Comparison of ENCODE assay signal across 27 mouse cellular contexts in the genomic region with DNA sequence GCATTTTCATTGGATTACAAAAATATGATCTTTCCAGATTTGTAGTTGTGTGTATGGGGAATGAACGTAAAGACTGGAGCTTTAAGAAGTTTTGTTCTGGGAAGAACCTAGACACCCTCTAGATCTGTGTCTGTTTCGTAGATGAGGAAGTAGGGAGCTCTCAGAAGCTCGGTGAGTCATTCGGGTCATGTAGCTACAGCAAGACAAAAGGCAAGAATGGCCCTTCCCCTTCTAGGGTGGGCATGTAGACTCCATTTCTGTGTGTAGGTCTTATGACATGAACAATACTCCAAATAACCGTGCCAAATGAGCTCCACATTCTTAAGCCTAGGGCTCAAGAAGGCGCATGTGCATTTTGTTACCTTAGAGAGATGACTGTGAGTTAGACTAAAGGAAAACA.
DNase-seq lines count a peak whose midpoint lies in the region; ATAC-seq and TF ChIP-seq lines count a peak whose summit lies in the region.
"Had no signal": no experiment of that assay in that cellular context is flagged by ENCODE, and none has a peak within 500 bp of the region (broad histone marks: within the 10 kb centered on the region; RNA-seq: fewer than 3 reads in every experiment).

No protein-coding gene starts in this region.

- no peaks in the 10 kb centered on the region for H3K36me3 ChIP-seq in lung, postnatal 0 days (ENCODE audit: insufficient read depth, low read length)
- no peaks in the 10 kb centered on the region for H3K36me3 ChIP-seq in macrophage (ENCODE audit: inconsistent target)
- no peaks in the 10 kb centered on the region for H3K36me3 ChIP-seq in intestine, postnatal 0 days (ENCODE audit: control insufficient read depth, insufficient read depth)
- H3K36me3 ChIP-seq: heart, embryonic 13.5 days; hindbrain, embryonic 13.5 days; limb, embryonic 10.5 days; midbrain, embryonic 15.5 days; neural tube, embryonic 13.5 days had no signal

- TF ChIP-seq CTCF in lung, postnatal 0 days (IDR thresholded peaks at IDR 0.05) = no peak
- no peak for TF ChIP-seq CTCF in intestine, postnatal 0 days (IDR thresholded peaks at IDR 0.05; ENCODE audit: low read depth)

- no peaks in the 10 kb centered on the region for H3K9me3 ChIP-seq in lung, postnatal 0 days (ENCODE audit: low read length)
- no peaks in the 10 kb centered on the region for H3K9me3 ChIP-seq in intestine, postnatal 0 days (ENCODE audit: control insufficient read depth)
- H3K9me3 ChIP-seq: hindbrain, embryonic 13.5 days; limb, embryonic 10.5 days; midbrain, embryonic 15.5 days; neural tube, embryonic 13.5 days had no signal

- H3K4me1 ChIP-seq in lung, postnatal 0 days (ENCODE audit: insufficient read depth, low read depth, low read length) = no peaks in the 10 kb centered on the region
- no peaks in the 10 kb centered on the region for H3K4me1 ChIP-seq in intestine, postnatal 0 days (replicated peaks; ENCODE audit: control insufficient read depth, insufficient read depth, low read length)
- H3K4me1 ChIP-seq: heart, embryonic 13.5 days; hindbrain, embryonic 13.5 days; limb, embryonic 10.5 days; midbrain, embryonic 15.5 days; neural tube, embryonic 13.5 days had no signal

- H3K27me3 ChIP-seq in lung, postnatal 0 days (replicated peaks; ENCODE audit: insufficient read depth, low read length) = no peaks in the 10 kb centered on the region
- no peaks in the 10 kb centered on the region for H3K27me3 ChIP-seq in intestine, postnatal 0 days (replicated peaks; ENCODE audit: control insufficient read depth, insufficient read depth, low read length)
- H3K27me3 ChIP-seq: hindbrain, embryonic 13.5 days; midbrain, embryonic 15.5 days; neural tube, embryonic 13.5 days had no signal

- H3K4me3 ChIP-seq in lung, postnatal 0 days (ENCODE audit: low read depth, low read length) = no peak overlapping the region
- H3K4me3 ChIP-seq in macrophage (ENCODE audit: inconsistent target) = no peak overlapping the region; the same call in 1 of the 2 replicates
- H3K4me3 ChIP-seq in intestine, postnatal 0 days (ENCODE audit: low read depth, low read length) = no peak overlapping the region
- H3K4me3 ChIP-seq: heart, adult 2 months; heart, embryonic 13.5 days; hindbrain, embryonic 13.5 days; limb, embryonic 10.5 days; midbrain, embryonic 15.5 days; myocyte; neural tube, embryonic 13.5 days had no signal

- no peak for ATAC-seq in lung, postnatal 0 days
- no peak for ATAC-seq in intestine, postnatal 0 days
- ATAC-seq: activated CD4-positive, CD25-positive, alpha-beta regulatory T cell, adult 4 months; liver, postnatal 0 days; midbrain, embryonic 15.5 days had no signal

- peak; percentile 14 for DNase-seq in lung, postnatal 0 days (ENCODE audit: low spot score)
- no peak for DNase-seq in lung, postnatal 36 days
- peak; percentile 58 for DNase-seq in Muller cell, postnatal 12 days (ENCODE audit: inconsistent ontology term)
- DNase-seq in thymus, postnatal 4 days = no peak
- DNase-seq in kidney, adult 11 months = no peak
- DNase-seq: adrenal gland, postnatal 10 days; cerebellum, adult 2 months; cerebellum, postnatal 36 days; heart, adult 2 months; heart, postnatal 14 days; kidney, adult 2 months; kidney, postnatal 10 days; liver; liver, postnatal 0 days; lung, postnatal 10 days; retina, postnatal 1 day; right cerebral cortex, postnatal 25 days; spleen, adult 18-20 months had no signal

- H3K9ac ChIP-seq in lung, postnatal 0 days (replicated peaks; ENCODE audit: low read depth) = no peak overlapping the region
- H3K9ac ChIP-seq in intestine, postnatal 0 days (ENCODE audit: low read depth, low read length) = no peak overlapping the region
- H3K9ac ChIP-seq: heart, embryonic 13.5 days; hindbrain, embryonic 13.5 days; liver, postnatal 0 days; midbrain, embryonic 15.5 days; neural tube, embryonic 13.5 days had no signal

- H3K4me2 ChIP-seq in lung, postnatal 0 days (replicated peaks; ENCODE audit: low read depth, low read length) = no peak overlapping the region
- H3K4me2 ChIP-seq in intestine, postnatal 0 days (replicated peaks; ENCODE audit: low read depth) = no peak overlapping the region
- H3K4me2 ChIP-seq: heart, embryonic 13.5 days; hindbrain, embryonic 13.5 days; midbrain, embryonic 15.5 days; neural tube, embryonic 13.5 days had no signal

- no peak for TF ChIP-seq EP300 in lung, postnatal 0 days (IDR thresholded peaks at IDR 0.05)

- H3K79me2 ChIP-seq in macrophage (ENCODE audit: inconsistent target) = no peaks in the 10 kb centered on the region

- WGBS in lung, postnatal 0 days = 65% methylated on average over 6 of the region's 6 CpGs
- WGBS in macrophage (ENCODE audit: missing documents) = 28% methylated on average over 6 of the region's 6 CpGs
- 85% methylated on average over 6 of the region's 6 CpGs for WGBS in intestine, postnatal 0 days

- no peak overlapping the region for H3K27ac ChIP-seq in lung, postnatal 0 days (ENCODE audit: low read length)
- peak overlapping the region; percentile 62 for H3K27ac ChIP-seq in macrophage
- H3K27ac ChIP-seq in intestine, postnatal 0 days (ENCODE audit: low read depth, low read length) = no peak overlapping the region
- H3K27ac ChIP-seq: heart, adult 2 months; heart, embryonic 13.5 days; hindbrain, embryonic 13.5 days; limb, embryonic 10.5 days; midbrain, embryonic 15.5 days; neural tube, embryonic 13.5 days had no signal

Comparison
In these comparisons a context has a peak if more than half of its experiments do, and no peak if none do; other contexts are left out.
1. DNase-seq: peak in lung, postnatal 0 days (single experiment) and Muller cell, postnatal 12 days (single experiment); none in lung, postnatal 36 days (single experiment), thymus, postnatal 4 days (single experiment) and kidney, adult 11 months (single experiment).